Mouse (Mus musculus) hindbrain, embryonic 12.5 days (tissue): ENCODE results near the gene Krba1. TPM values are rescaled to one million over a fixed set of nuclear protein-coding genes. Genes with fewer than 3 reads are reported as not detected.

ENCODE experiments used
- ATAC-seq: fragments of 200-750 bp; cut with Nextera tagmentation; 2 replicates; pipeline ENCODE4 v1.8.0; 2017; ENCODE audit warnings: moderate TSS enrichment; ENCODE audit not compliant: low FRiP score
- H3K27ac ChIP-seq: fragments of 300-500 bp; sonication (generic); 2 replicates; pipeline ENCODE4 v1.5.1; 2016; ENCODE audit warnings: mild to moderate bottlenecking
- H3K27me3 ChIP-seq: fragments of 300-500 bp; sonication (generic); 2 replicates; pipeline ENCODE4 v1.6.1; 2016; ENCODE audit warnings: mild to moderate bottlenecking
- H3K36me3 ChIP-seq: fragments of 300-500 bp; sonication (generic); 2 replicates; pipeline ENCODE4 v1.6.1; 2016; ENCODE audit warnings: mild to moderate bottlenecking
- H3K4me1 ChIP-seq: fragments of 300-500 bp; sonication (generic); 2 replicates; pipeline ENCODE4 v1.6.1; 2016
- H3K4me2 ChIP-seq: fragments of 300-500 bp; sonication (generic); replicated peaks from 2 replicates; pipeline ENCODE4 v1.6.1; 2016; ENCODE audit warnings: mild to moderate bottlenecking
- H3K4me3 ChIP-seq: fragments of 300-500 bp; sonication (generic); 2 replicates; pipeline ENCODE4 v1.5.1; 2016; ENCODE audit warnings: mild to moderate bottlenecking
- H3K9ac ChIP-seq: fragments of 300-500 bp; sonication (generic); 2 replicates; pipeline ENCODE4 v1.6.1; 2016; ENCODE audit warnings: mild to moderate bottlenecking, moderate library complexity
- H3K9me3 ChIP-seq: fragments of 300-500 bp; sonication (generic); replicated peaks from 2 replicates; pipeline ENCODE4 v1.6.1; 2016; ENCODE audit warnings: mild to moderate bottlenecking
- WGBS: fragments of 180-500 bp; shearing (Covaris S2); methylation state at CpG from one replicate; pipeline ENCODE4 v1.1.7; 2016; 5-methylcytosine and 5-hydroxymethylcytosine counted together
- polyA plus RNA-seq: library from polyadenylated mRNA; unstranded; fragments of >200 nt; fragmentation: Nextera tagmentation; extraction: Ambion mirVana; gene quantifications from 2 replicates; pipeline ENCODE4 v1.2.1, GENCODE M21; 2016

Krba1 gene
- polyA plus RNA-seq, 1 experiment from 2014 or later: 29.9 TPM

- WGBS: 73% methylated on average over 5 of the region's 5 CpGs
- no peak for ATAC-seq
- Histone ChIP-seq H3K27me3 (no peaks in the 10 kb centered on the region), H3K4me2 (no peak overlapping the region), H3K9ac (no peak overlapping the region), H3K4me3 (no peak overlapping the region), H3K36me3 (no peaks in the 10 kb centered on the region), H3K4me1 (no peaks in the 10 kb centered on the region), H3K27ac (no peak overlapping the region), H3K9me3 (no peaks in the 10 kb centered on the region)
These were observed 35.4 kb downstream of the Krba1 start for GRCm38 (mm10) chr6:48430748-48431147.

DNA sequence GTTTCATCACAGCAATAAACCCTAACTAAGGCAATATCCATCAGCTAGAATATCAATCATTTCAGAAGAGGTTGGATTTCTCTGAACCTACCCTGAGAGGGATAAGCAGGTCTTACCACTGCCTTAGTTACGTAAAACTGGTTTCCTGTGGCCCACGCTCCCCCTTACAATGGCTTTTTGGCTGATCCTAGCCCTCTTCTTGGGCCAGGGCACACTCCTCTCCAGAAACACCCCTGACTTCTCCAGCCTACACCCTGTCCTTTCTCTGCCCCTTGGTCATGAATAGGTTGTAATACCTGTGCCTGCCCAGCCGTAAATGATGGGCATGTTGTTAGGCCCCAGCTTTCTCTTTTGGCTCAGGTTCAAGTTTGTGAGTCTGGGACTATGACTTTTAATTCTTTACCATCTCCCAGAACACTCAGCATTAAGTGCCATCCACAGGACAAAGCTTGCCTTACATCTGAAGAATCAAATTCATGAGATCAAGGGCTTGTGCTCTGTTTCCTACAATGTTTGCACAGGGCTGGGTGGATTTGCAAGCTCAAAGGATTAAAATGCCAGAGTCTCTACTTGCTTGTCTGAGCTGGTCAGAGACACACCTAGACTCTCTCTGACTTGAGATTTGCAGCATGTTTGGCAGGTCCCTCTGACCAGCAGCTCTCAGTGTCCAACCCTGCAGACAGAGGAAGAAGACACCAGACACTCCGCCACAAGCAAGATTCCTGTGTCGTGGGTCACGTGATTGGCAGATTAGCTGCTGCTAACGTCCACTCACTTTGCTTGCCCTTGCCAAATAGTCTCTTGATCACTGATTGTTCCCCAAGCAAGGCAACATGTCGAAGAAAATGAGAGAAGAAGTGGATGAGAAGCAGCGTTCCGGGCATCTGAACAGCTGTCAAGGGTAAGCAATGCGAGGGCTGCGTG lies 37.8 kb downstream of the Krba1 start:
- 69% methylated on average over 12 of the region's 12 CpGs for WGBS
- H3K27ac ChIP-seq: no peak overlapping the region

DNA sequence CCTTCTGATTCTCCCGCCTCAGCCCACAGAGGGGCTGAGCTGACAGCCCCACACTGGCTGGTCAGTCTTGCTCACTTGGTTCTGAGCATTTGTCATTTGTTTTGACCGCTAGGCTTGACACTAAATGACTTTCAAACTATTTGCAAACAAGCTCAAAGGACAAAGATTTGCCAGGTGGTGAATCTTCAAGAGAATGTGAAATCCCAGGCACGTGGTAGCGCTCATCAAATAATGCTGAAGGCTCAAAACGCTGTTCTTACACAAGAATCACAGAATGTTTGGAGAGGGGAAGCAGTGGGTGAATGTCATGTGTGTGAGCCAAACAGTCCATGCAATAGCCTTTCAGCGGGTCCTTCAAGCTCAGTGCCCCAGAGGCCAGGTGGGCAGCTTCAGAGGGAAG lies 39.3 kb downstream of the Krba1 start:
- Histone ChIP-seq H3K9me3 (no peaks in the 10 kb centered on the region), H3K27ac (no peak overlapping the region), H3K9ac (no peak overlapping the region), H3K4me2 (no peak overlapping the region), H3K4me3 (no peak overlapping the region), H3K36me3 (peaks cover 17% of the 10 kb centered on the region; the same call in 1 of the 2 replicates), H3K4me1 (peaks cover 19% of the 10 kb centered on the region), H3K27me3 (peaks cover 34% of the 10 kb centered on the region)
- 63% methylated on average over 6 of the region's 6 CpGs for WGBS
- ATAC-seq: no peak

More for the DNA sequence above, 37.8 kb downstream of the Krba1 start:
- Histone ChIP-seq H3K4me3 (no peak overlapping the region), H3K9ac (no peak overlapping the region), H3K36me3 (peaks cover 10% of the 10 kb centered on the region; the same call in 1 of the 2 replicates), H3K4me2 (no peak overlapping the region), H3K9me3 (no peaks in the 10 kb centered on the region), H3K4me1 (peaks cover 4% of the 10 kb centered on the region), H3K27me3 (peaks cover 19% of the 10 kb centered on the region)
- no peak for ATAC-seq

GRCm38 (mm10) chr6:48435111-48435510 lies 39.7 kb downstream of the Krba1 start:
- Histone ChIP-seq H3K27me3 (peaks cover 39% of the 10 kb centered on the region), H3K9me3 (no peaks in the 10 kb centered on the region), H3K4me1 (peaks cover 24% of the 10 kb centered on the region), H3K4me3 (no peak overlapping the region), H3K4me2 (no peak overlapping the region), H3K9ac (no peak overlapping the region), H3K27ac (no peak overlapping the region), H3K36me3 (peaks cover 17% of the 10 kb centered on the region; the same call in 1 of the 2 replicates)
- ATAC-seq: no peak
- WGBS: 55% methylated on average over 5 of the region's 5 CpGs

- Histone ChIP-seq H3K4me2 (no peak overlapping the region), H3K4me3 (no peak overlapping the region), H3K4me1 (peaks cover 31% of the 10 kb centered on the region), H3K9me3 (no peaks in the 10 kb centered on the region), H3K27me3 (peaks cover 46% of the 10 kb centered on the region), H3K9ac (no peak overlapping the region), H3K27ac (no peak overlapping the region), H3K36me3 (peaks cover 17% of the 10 kb centered on the region; the same call in 1 of the 2 replicates)
- WGBS: 80% methylated on average over 5 of the region's 5 CpGs
- ATAC-seq: no peak
These were observed 40.4 kb downstream of the Krba1 start for GRCm38 (mm10) chr6:48435706-48436349.

- Histone ChIP-seq H3K27me3 (peaks cover 51% of the 10 kb centered on the region), H3K9me3 (no peaks in the 10 kb centered on the region), H3K36me3 (peaks cover 32% of the 10 kb centered on the region), H3K9ac (0 out of 2 replicates have a peak overlapping the region, but pooled peaks have one; percentile 23), H3K4me3 (peak overlapping the region; percentile 25), H3K4me1 (peaks cover 37% of the 10 kb centered on the region), H3K27ac (no peak overlapping the region), H3K4me2 (peak overlapping the region; percentile 45)
- WGBS: 33% methylated on average over 32 of the region's 35 CpGs
- ATAC-seq: no peak
These were observed 42.4 kb downstream of the Krba1 start for GRCm38 (mm10) chr6:48437679-48438376.

- Histone ChIP-seq H3K4me1 (peaks cover 43% of the 10 kb centered on the region), H3K4me3 (peak overlapping the region; percentile 25), H3K9ac (0 out of 2 replicates have a peak overlapping the region, but pooled peaks have one; percentile 23), H3K9me3 (no peaks in the 10 kb centered on the region), H3K27me3 (peaks cover 51% of the 10 kb centered on the region), H3K36me3 (peaks cover 32% of the 10 kb centered on the region), H3K27ac (no peak overlapping the region), H3K4me2 (peak overlapping the region; percentile 45)
- ATAC-seq: peak; percentile 11; the same call in 1 of the 2 replicates
- WGBS: 9% methylated on average over 55 of the region's 55 CpGs
These were observed 43.2 kb downstream of the Krba1 start for GRCm38 (mm10) chr6:48438475-48439125.

- Histone ChIP-seq H3K36me3 (peaks cover 32% of the 10 kb centered on the region), H3K9ac (peak overlapping the region; percentile 23; the same call in 1 of the 2 replicates), H3K27me3 (peaks cover 51% of the 10 kb centered on the region), H3K4me2 (no peak overlapping the region), H3K4me3 (no peak overlapping the region), H3K27ac (no peak overlapping the region), H3K9me3 (no peaks in the 10 kb centered on the region), H3K4me1 (peaks cover 47% of the 10 kb centered on the region)
- ATAC-seq: no peak
These were observed 44.3 kb downstream of the Krba1 start for GRCm38 (mm10) chr6:48439654-48440053.

GRCm38 (mm10) chr6:48440306-48441014 lies 45.1 kb downstream of the Krba1 start:
- no peak for ATAC-seq
- Histone ChIP-seq H3K27ac (no peak overlapping the region), H3K9me3 (no peaks in the 10 kb centered on the region), H3K9ac (no peak overlapping the region), H3K36me3 (peaks cover 32% of the 10 kb centered on the region), H3K4me3 (no peak overlapping the region), H3K27me3 (peaks cover 51% of the 10 kb centered on the region), H3K4me1 (peaks cover 47% of the 10 kb centered on the region), H3K4me2 (no peak overlapping the region)
- WGBS: 44% methylated on average over 14 of the region's 14 CpGs

GRCm38 (mm10) chr6:48443592-48444309 lies 48.4 kb downstream of the Krba1 start:
- WGBS: 2% methylated on average over 18 of the region's 19 CpGs
- Histone ChIP-seq H3K4me3 (peak overlapping the region; percentile 68), H3K9me3 (no peaks in the 10 kb centered on the region), H3K9ac (peak overlapping the region; percentile 73), H3K27ac (peak overlapping the region; percentile 93), H3K4me1 (peaks cover 42% of the 10 kb centered on the region), H3K4me2 (peak overlapping the region; percentile 91), H3K27me3 (peaks cover 26% of the 10 kb centered on the region), H3K36me3 (peaks cover 16% of the 10 kb centered on the region)
- peak; percentile 91 for ATAC-seq
